Mouse (Mus musculus) gastrocnemius, adult 8-10 months (tissue): Measurements from ENCODE around the gene Ppcdc. TPM values are rescaled to one million over a fixed set of nuclear protein-coding genes. Genes with fewer than 3 reads are reported as not detected.

Experiments used
- DNase-seq, 2 experiments: peaks; one replicate each; pipeline ENCODE4 v3.0.0; 2022; ENCODE audit warnings: low spot score in 2 of 2
- total RNA-seq, 4 experiments: library from RNA; stranded (reverse); gene quantifications; 2 replicates each; pipeline ENCODE4 v1.2.4; 2022

Gene Ppcdc
- total RNA-seq, 4 experiments from 2014 or later = 7.0 to 10.8 (median 7.6) TPM

- no peak for DNase-seq
Measured at GRCm38 (mm10) chr9:57360999-57361398, 78.9 kb downstream of the Ppcdc start.

- DNase-seq = no peak
Measured at GRCm38 (mm10) chr9:57354377-57355183, 85.3 kb downstream of the Ppcdc start.

- DNase-seq = no peak
Measured at GRCm38 (mm10) chr9:57351277-57351676, 88.6 kb downstream of the Ppcdc start.

GRCm38 (mm10) chr9:57345902-57346301 lies 94.0 kb downstream of the Ppcdc start:
- DNase-seq = no peak

GRCm38 (mm10) chr9:57343752-57344151 lies 96.2 kb downstream of the Ppcdc start:
- DNase-seq = no peak

- no peak for DNase-seq
Measured at GRCm38 (mm10) chr9:57342906-57343474, 96.9 kb downstream of the Ppcdc start.

GRCm38 (mm10) chr9:57342186-57342585 lies 97.7 kb downstream of the Ppcdc start:
- DNase-seq = no peak

GRCm38 (mm10) chr9:57340361-57340760 lies 99.6 kb downstream of the Ppcdc start:
- DNase-seq = no peak

- no peak for DNase-seq
Measured at GRCm38 (mm10) chr9:57339577-57340210, 100.2 kb downstream of the Ppcdc start.

- no peak for DNase-seq
Measured at GRCm38 (mm10) chr9:57338706-57339105, 101.2 kb downstream of the Ppcdc start.

Other genes with a start within 250 kb of the Ppcdc start
- gene Trcg1, start 203.6 kb downstream of the Ppcdc start, total RNA-seq = not detected
- 1 to 10 TPM; 1.8 to 3.3 (median 2.5) TPM for gene 1700017B05Rik, start 177.5 kb downstream of the Ppcdc start, total RNA-seq
- 1 to 10 TPM in 1 of 4 experiments, under 1 TPM in 3; 0.34 to 1.3 (median 0.76) TPM for gene Scamp5, start 27.9 kb upstream of the Ppcdc start, total RNA-seq
- gene Rpp25, start 63.9 kb upstream of the Ppcdc start, total RNA-seq = not detected
- 1,000 to 10,000 TPM; 1,141 to 1,247 (median 1,173) TPM for gene Cox5a, start 81.2 kb upstream of the Ppcdc start, total RNA-seq
- 1 to 10 TPM; 4.3 to 6.5 (median 5.5) TPM for gene Fam219b, start 97.4 kb upstream of the Ppcdc start, total RNA-seq
- 10 to 100 TPM; 71.2 to 89.3 (median 74.4) TPM for gene Mpi, start 112.6 kb upstream of the Ppcdc start, total RNA-seq
- gene Scamp2, start 120.8 kb upstream of the Ppcdc start, total RNA-seq = 10 to 100 TPM; 35.5 to 42.9 (median 37.1) TPM
- gene Ulk3, start 149.3 kb upstream of the Ppcdc start, total RNA-seq = 1 to 10 TPM; 3.3 to 4.8 (median 4.2) TPM
- not detected for gene Cplx3, start 166.2 kb upstream of the Ppcdc start, total RNA-seq
- not detected for gene Lman1l, start 180.7 kb upstream of the Ppcdc start, total RNA-seq
- 10 to 100 TPM in 1 of 4 experiments, 1 to 10 TPM in 3; 8.0 to 10.5 (median 8.8) TPM for gene Csk, start 213.5 kb upstream of the Ppcdc start, total RNA-seq
- gene Cyp1a2, start 243.6 kb upstream of the Ppcdc start, total RNA-seq = not detected
- under 1 TPM; 0.41 to 0.60 (median 0.52) TPM for gene Cyp1a1, start 247.8 kb upstream of the Ppcdc start, total RNA-seq